Mouse (Mus musculus) spleen, adult 2 months (tissue): Measurements from ENCODE around the gene Tent2. TPM values are rescaled to one million over a fixed set of nuclear protein-coding genes. Genes with fewer than 3 reads are reported as not detected.

Experiments used
- DNase-seq, 2 experiments: peaks; one replicate each; pipeline versions ENCODE4 v3.0.0 to v3.0.0-alpha.2; 2012 to 2021; ENCODE audit warnings: low spot score in 2 of 2, low read depth in 1 of 2
- H3K27ac ChIP-seq: fragments of 200-500 bp; 2 replicates; pipeline ENCODE4 v1.5.1; 2012; ENCODE audit warnings: low read length, inconsistent platforms; ENCODE audit not compliant: insufficient read depth
- H3K27me3 ChIP-seq: fragments of 200-500 bp; 2 replicates; pipeline ENCODE4 v1.6.1; 2012; ENCODE audit warnings: mild to moderate bottlenecking, moderate library complexity, low read length, inconsistent platforms; ENCODE audit not compliant: control insufficient read depth, insufficient read depth
- H3K36me3 ChIP-seq: fragments of 200-500 bp; 2 replicates; pipeline ENCODE4 v1.6.1; 2012; ENCODE audit warnings: mild to moderate bottlenecking, low read length, inconsistent platforms; ENCODE audit not compliant: control insufficient read depth, insufficient read depth
- H3K4me1 ChIP-seq: fragments of 200-500 bp; 2 replicates; pipeline ENCODE4 v1.6.1; 2011; ENCODE audit warnings: inconsistent platforms; ENCODE audit not compliant: control insufficient read depth, insufficient read depth, insufficient read length
- H3K4me3 ChIP-seq: fragments of 200-500 bp; 2 replicates; pipeline ENCODE4 v1.5.1; 2011; ENCODE audit warnings: mild to moderate bottlenecking, inconsistent platforms; ENCODE audit not compliant: insufficient read depth, insufficient read length; ENCODE audit errors: extremely low read depth
- CTCF ChIP-seq: fragments of 200-500 bp; IDR thresholded peaks from 2 replicates; pipeline ENCODE4 v1.5.1; 2011; ENCODE audit warnings: mild to moderate bottlenecking, inconsistent platforms; ENCODE audit not compliant: insufficient read depth, insufficient read length, insufficient replicate concordance; ENCODE audit errors: extremely low read depth
- POLR2A ChIP-seq: fragments of 200-500 bp; IDR thresholded peaks from 2 replicates; pipeline ENCODE4 v1.6.1; 2011; ENCODE audit warnings: low read depth, low read length, inconsistent platforms
- WGBS: fragments of 180-500 bp; shearing (Covaris S2); methylation state at CpG from one replicate; pipeline ENCODE4 v1.1.7; 2018; 5-methylcytosine and 5-hydroxymethylcytosine counted together
- polyA plus RNA-seq: library from polyadenylated mRNA; depleted of rRNA; stranded (reverse); fragments of >200 nt; gene quantifications from 2 replicates; pipeline ENCODE4 v1.2.3, GENCODE M21; 2012

Gene Tent2
- polyA plus RNA-seq, 1 experiment = 13.1 TPM

DNA sequence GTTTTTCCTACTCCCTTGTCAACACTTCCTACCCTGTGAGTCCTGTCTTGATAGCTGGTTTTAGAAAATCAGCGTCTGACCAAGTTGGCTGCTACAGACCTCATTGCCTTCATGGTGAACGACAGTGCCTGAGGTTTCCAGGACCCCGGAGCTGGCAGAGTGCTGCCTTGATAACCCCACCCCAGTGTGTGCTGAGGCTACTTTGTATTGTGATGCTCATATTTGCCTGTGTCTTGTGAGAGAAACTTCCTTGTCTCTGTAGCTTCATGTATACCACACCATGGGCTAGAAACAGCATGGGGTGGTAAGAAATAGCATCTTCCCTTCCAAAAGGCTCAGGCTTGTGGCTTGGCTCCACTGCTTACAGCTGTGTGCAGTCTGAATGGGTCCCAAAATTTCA lies 61.5 kb downstream of the Tent2 start:
- WGBS = 86% methylated on average over 3 of the region's 3 CpGs
- no peak for DNase-seq
- no peaks in the 10 kb centered on the region for H3K27me3 ChIP-seq
- H3K4me1 ChIP-seq = no peaks in the 10 kb centered on the region
- TF ChIP-seq POLR2A = no peak
- TF ChIP-seq CTCF = no peak
- H3K36me3 ChIP-seq = no peaks in the 10 kb centered on the region
- H3K27ac ChIP-seq = no peak overlapping the region
- H3K4me3 ChIP-seq = no peak overlapping the region

DNA sequence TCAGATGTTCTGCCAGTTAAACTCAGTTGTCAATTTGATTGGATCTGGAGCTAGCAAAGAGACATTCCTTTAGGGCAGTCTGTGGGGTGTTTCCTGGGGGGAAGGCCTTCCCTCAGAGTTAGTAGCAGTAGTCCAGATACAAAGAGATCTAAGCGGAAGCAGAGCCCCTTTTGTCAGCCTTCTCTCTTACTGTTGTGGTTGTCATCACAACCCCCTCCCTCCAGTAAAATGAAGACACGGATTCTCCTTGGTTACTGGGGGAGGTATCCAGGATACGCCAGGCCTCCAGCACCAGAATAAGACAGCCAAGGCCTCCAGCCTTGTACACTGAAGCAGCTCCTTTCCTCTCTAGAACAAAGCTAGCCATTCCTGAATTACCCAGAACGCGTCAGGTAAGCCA lies 63.2 kb downstream of the Tent2 start:
- Histone ChIP-seq H3K27me3 (no peaks in the 10 kb centered on the region), H3K27ac (no peak overlapping the region), H3K4me1 (no peaks in the 10 kb centered on the region), H3K4me3 (no peak overlapping the region), H3K36me3 (no peaks in the 10 kb centered on the region)
- DNase-seq = no peak
- 92% methylated on average over 5 of the region's 5 CpGs for WGBS
- no peak for TF ChIP-seq POLR2A
- no peak for TF ChIP-seq CTCF

DNA sequence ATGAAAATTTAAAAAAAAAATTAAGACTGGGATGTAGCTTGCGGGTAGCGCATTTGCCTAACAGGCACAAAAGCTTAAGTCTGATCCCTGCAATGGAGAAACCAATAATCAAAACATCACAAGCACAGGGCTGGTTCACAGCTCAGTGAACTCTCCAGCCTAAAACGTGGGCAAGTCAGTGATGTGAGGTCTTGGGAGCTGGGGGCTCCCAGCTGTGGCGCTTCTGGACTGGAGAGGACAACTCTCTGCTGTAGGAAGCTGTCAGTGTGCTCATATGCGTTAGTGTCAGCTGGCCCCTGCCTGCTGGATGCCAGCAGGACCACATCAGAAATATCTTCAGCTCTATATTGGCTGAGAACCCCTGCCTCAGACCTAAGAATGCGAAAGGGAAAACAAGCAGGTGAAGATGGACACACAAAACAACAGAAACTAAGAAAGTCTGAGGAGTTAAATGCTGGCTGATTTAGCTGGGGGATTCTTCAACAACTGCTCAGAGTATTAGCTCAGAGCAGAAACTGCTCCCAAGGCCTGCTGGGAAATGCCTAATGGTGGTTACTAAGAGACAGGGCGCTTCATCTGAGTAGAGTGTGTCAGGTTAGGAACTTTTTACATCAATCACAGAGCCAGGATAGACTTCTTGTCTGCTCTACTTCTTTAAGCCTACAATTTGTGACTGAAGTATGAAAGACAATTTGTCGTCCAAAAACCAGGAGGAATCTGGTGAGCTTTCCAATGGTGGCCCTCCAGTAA lies 63.9 kb downstream of the Tent2 start:
- H3K4me3 ChIP-seq = no peak overlapping the region
- H3K4me1 ChIP-seq = no peaks in the 10 kb centered on the region
- DNase-seq = no peak
- 92% methylated on average over 8 of the region's 8 CpGs for WGBS
- no peaks in the 10 kb centered on the region for H3K27me3 ChIP-seq
- no peaks in the 10 kb centered on the region for H3K36me3 ChIP-seq
- H3K27ac ChIP-seq = no peak overlapping the region
- TF ChIP-seq CTCF = no peak
- TF ChIP-seq POLR2A = no peak

DNA sequence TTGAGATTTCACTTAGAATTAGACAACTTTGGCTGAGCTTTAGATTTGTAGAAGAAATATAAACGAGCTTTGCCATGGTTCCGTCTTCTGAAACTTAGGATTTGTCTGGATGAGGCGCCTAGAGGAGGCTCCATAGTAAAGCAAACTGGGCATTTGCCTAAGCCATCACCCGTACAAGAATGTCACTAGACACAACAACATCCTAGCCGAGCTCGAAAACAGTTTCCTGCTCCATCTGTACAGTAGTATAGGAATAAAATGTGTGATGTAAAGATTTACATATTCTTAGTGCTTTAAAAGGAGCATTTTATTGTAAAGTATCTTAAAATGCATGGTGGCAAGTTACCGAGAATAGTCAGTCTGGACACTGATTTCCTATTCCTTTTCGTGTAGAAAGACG lies 69.9 kb downstream of the Tent2 start:
- WGBS = 93% methylated on average over 9 of the region's 9 CpGs

DNA sequence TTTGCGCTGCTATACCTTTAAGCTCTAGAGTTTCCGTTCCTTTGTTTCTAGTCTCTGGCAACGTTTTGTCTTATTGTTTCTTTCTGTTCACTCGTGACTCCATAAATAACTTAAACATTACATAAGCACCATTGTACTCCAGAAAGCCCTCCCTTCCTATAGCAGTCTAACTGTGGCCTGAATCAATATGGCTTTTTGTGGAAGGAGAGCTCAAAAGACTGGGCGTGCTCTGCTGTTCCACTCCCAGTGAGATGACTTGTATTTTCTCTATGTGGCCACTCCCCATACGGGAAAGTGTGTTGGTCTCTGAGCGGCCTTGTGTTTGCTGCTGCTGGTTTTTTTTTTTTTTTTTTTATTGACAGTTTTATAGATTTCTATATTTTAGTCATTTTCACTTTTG lies 74.9 kb downstream of the Tent2 start:
- TF ChIP-seq CTCF (no peak), POLR2A (no peak)
- Histone ChIP-seq H3K27ac (no peak overlapping the region), H3K4me3 (no peak overlapping the region), H3K4me1 (no peaks in the 10 kb centered on the region), H3K36me3 (no peaks in the 10 kb centered on the region), H3K27me3 (no peaks in the 10 kb centered on the region)
- 72% methylated on average over 7 of the region's 7 CpGs for WGBS
- no peak for DNase-seq

More for the DNA sequence above, 69.9 kb downstream of the Tent2 start:
- Histone ChIP-seq H3K4me1 (no peaks in the 10 kb centered on the region), H3K36me3 (no peaks in the 10 kb centered on the region), H3K4me3 (no peak overlapping the region), H3K27me3 (no peaks in the 10 kb centered on the region), H3K27ac (no peak overlapping the region)
- TF ChIP-seq CTCF = no peak
- no peak for DNase-seq

DNA sequence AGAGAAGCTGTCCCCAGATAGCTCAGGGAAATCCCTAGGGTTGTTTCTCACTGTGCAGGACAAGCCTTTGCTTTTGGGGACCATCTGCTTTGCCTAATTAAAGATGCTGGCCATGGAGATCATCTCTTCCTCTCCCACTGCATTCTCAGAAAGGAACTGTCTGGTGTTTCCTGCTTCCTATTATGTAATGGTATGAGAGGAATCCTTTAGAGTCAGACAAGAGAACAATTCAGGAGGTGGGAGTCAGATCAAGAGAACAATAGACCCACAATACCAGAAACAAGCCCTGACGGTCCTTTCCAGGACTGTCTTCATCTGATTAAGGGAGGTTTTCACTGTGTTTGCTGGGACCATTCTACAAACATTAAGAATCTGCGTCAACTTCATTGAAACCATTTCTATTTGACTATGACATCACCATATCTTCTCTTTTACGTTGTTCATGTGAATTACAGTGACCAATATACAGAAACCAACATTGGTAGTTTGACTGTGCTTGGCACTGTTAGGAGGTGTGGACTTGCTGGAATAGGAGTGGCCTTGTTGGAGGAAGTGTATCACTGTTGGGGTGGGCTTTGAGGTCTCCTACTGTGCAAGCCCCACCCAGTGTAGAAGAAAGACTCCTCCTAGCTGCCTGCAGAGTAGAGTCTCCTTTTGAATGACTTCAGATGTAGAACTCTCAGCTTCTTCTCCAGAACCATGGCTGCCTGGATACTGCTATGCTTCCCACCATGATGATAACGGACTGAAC lies 89.7 kb downstream of the Tent2 start:
- Histone ChIP-seq H3K27me3 (no peaks in the 10 kb centered on the region), H3K36me3 (no peaks in the 10 kb centered on the region; the same call in 1 of the 2 replicates), H3K4me1 (no peaks in the 10 kb centered on the region), H3K4me3 (no peak overlapping the region), H3K27ac (no peak overlapping the region)
- WGBS = 88% methylated on average over 4 of the region's 4 CpGs
- DNase-seq = no peak
- TF ChIP-seq CTCF = no peak
- TF ChIP-seq POLR2A = no peak

DNA sequence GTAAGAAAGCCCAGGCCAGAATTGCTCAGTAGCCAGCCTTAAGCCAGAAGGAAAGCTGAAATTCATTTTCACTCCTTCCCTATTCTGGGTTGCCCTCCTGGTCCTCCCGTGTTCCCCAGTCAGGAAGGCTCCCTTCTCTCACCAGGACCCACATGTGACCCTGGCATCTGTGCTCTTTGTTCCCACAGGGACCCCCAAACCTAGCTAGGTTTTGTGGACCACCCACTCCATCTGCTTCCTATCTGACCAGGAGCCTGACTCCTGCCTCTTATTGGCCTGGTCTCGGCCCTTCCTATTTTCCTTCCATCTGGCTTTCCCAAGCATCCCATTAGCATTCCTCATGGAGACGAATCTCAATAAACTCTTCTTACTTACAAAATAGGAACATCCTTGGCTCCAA lies 93.6 kb downstream of the Tent2 start:
- TF ChIP-seq CTCF (no peak), POLR2A (no peak)
- no peak for DNase-seq
- H3K27me3 ChIP-seq = no peaks in the 10 kb centered on the region
- H3K36me3 ChIP-seq = no peaks in the 10 kb centered on the region; the same call in 1 of the 2 replicates
- H3K27ac ChIP-seq = no peak overlapping the region
- H3K4me1 ChIP-seq = peaks cover 21% of the 10 kb centered on the region
- 85% methylated on average over 3 of the region's 3 CpGs for WGBS
- no peak overlapping the region for H3K4me3 ChIP-seq
